Mouse (Mus musculus) adrenal gland, postnatal 36 days (tissue): ENCODE results near the gene Olfr684. TPM values are rescaled to one million over a fixed set of nuclear protein-coding genes. Genes with fewer than 3 reads are reported as not detected.

ENCODE experiments used
- DNase-seq, 2 experiments: peaks; one replicate each; pipeline ENCODE4 v3.0.0; 2021; ENCODE audit warnings: mixed read lengths in 1 of 2
- long read RNA-seq, 2 experiments: library from polyadenylated mRNA; stranded (forward); transcript quantifications; one replicate each; pipeline ENCODE4 v2.0.0; 2021; ENCODE audit warnings: borderline sequencing depth in 2 of 2
- total RNA-seq, 2 experiments: library from RNA; stranded (reverse); gene quantifications; 2 replicates each; pipeline ENCODE4 v1.2.3; 2021

Olfr684 gene
- total RNA-seq, result not detected
- long read RNA-seq, experiment 1, result 0 reads
- long read RNA-seq, experiment 2, result 0 reads

DNA sequence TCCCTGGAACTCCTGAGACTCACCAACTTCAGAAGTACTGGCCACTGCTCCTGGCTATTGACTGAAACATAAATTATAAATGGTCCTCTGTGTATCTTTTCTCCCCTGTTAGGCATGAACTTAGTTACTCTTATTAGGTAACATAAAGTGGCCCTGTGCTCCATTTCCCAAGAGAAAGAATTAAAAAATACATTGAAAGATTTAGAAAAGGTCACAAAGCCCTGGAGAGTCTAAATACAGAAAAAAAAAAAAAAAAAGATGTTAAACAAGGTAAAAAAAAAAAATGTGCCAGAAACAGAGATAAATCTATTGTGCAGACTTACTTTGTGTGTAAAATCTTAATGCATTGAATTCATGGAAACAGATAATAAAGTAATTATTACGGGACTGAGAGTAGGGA, at the start of gene Olfr684:
Olfr684 (minus strand) TSS at position 101 of the 400 bp plus-strand sequence.
- no peak for DNase-seq

DNA sequence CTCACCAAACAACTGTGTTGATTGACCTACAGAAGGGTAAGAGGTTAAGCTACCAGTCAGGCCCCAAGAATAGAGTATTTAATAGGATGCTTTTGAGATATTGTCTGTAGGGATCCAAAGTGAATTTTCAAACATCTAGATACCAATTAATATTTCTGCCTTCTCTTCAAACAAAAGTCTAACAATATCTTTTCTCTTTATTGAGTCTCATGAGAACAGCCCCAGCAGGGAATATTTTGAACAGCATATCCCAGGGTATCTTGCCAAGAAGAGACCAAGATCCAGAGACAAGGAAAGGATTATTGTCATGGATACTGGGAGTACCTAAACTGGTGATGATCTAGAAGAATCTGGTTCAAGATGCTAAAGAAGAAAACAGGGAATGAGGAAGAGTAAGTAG, 43.9 kb upstream of the Olfr684 start, which contains the start of gene Olfr686:
Olfr686 (minus strand) TSS at position 101 of the 400 bp plus-strand sequence.
- DNase-seq, result no peak

DNA sequence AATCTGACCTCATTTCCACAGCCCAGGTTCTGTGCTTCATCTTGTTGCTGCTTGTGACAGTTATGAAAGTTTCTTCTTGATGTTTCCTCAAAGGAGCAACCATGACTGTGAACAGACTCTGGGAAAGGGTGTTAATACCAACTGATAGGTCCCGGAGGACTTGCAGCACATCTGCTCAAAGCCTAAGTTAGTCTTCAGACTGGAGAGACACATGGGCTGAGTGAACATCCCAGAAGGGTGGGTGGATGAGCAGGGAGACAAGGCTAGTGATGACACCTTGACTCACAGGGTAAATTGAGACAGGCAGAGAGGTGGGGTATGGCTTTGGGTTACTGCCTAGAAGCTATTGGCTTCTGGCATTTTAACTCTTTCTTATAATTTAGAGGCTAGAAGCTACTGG, 22.5 kb upstream of the Olfr684 start, which contains the start of gene Olfr685:
Olfr685 (minus strand) TSS at position 101 of the 400 bp plus-strand sequence.
- DNase-seq, result no peak

GRCm38 (mm10) chr7:105170773-105171172, 7.3 kb upstream of the Olfr684 start:
- no peak for DNase-seq

GRCm38 (mm10) chr7:105146912-105147311, 16.5 kb downstream of the Olfr684 start, which contains the start of gene Olfr683:
Olfr683 (minus strand) TSS chr7:105147012.
- DNase-seq, result no peak

GRCm38 (mm10) chr7:105141275-105141674, 22.2 kb downstream of the Olfr684 start:
- DNase-seq, result no peak

GRCm38 (mm10) chr7:105116536-105116935, 46.9 kb downstream of the Olfr684 start, which contains the start of gene Olfr681:
Olfr681 (plus strand) TSS chr7:105116836.
- DNase-seq, result no peak

Other genes with a start within 250 kb of the Olfr684 start
- gene Olfr667, start 242.2 kb downstream of the Olfr684 start, total RNA-seq, result not detected
- not detected for gene Olfr668, start 235.6 kb downstream of the Olfr684 start, total RNA-seq
- not detected for gene Olfr669, start 229.4 kb downstream of the Olfr684 start, total RNA-seq
- gene Olfr670, start 201.0 kb downstream of the Olfr684 start, total RNA-seq, result not detected
- gene Olfr671, start 184.5 kb downstream of the Olfr684 start, total RNA-seq, result not detected
- not detected for gene Olfr672, start 161.6 kb downstream of the Olfr684 start, total RNA-seq
- not detected for gene Olfr675, start 135.2 kb downstream of the Olfr684 start, total RNA-seq
- gene Olfr676, start 131.0 kb downstream of the Olfr684 start, total RNA-seq, result not detected
- not detected for gene Olfr677, start 112.3 kb downstream of the Olfr684 start, total RNA-seq
- not detected for gene Olfr678, start 99.2 kb downstream of the Olfr684 start, total RNA-seq
- not detected for gene Olfr679, start 82.4 kb downstream of the Olfr684 start, total RNA-seq
- gene Olfr680-ps1, start 70.8 kb downstream of the Olfr684 start, total RNA-seq, result not detected
- not detected for gene Olfr681, start 46.8 kb downstream of the Olfr684 start, total RNA-seq
- gene Olfr683, start 16.6 kb downstream of the Olfr684 start, total RNA-seq, result not detected
- gene Olfr685, start 22.4 kb upstream of the Olfr684 start, total RNA-seq, result not detected
- not detected for gene Olfr686, start 43.8 kb upstream of the Olfr684 start, total RNA-seq
- not detected for gene Olfr688, start 124.4 kb upstream of the Olfr684 start, total RNA-seq
- gene Olfr689, start 147.5 kb upstream of the Olfr684 start, total RNA-seq, result not detected
- not detected for gene Olfr690, start 170.5 kb upstream of the Olfr684 start, total RNA-seq
- gene Olfr691, start 178.6 kb upstream of the Olfr684 start, total RNA-seq, result not detected
- not detected for gene Olfr692, start 204.6 kb upstream of the Olfr684 start, total RNA-seq
- gene Gm5901, start 211.4 kb upstream of the Olfr684 start, total RNA-seq, result not detected
- gene Fam160a2, start 236.4 kb upstream of the Olfr684 start, total RNA-seq, result 10 to 100 TPM; 25.9 to 27.1 TPM
- gene Cnga4, start 240.9 kb upstream of the Olfr684 start, total RNA-seq, result not detected